Mouse (Mus musculus): Measurements from ENCODE around the gene Zfp607a. TPM values are rescaled to one million over a fixed set of nuclear protein-coding genes. Genes with fewer than 3 reads are reported as not detected.
"Not testable (repeated sequence)": the region's sequence is repeated elsewhere in the genome, so short reads cannot be mapped to it uniquely, and the experiment has no call there.

Gene Zfp607a
- polyA plus RNA-seq, 1 experiment from 2014 or later = 1.2 TPM

DNA sequence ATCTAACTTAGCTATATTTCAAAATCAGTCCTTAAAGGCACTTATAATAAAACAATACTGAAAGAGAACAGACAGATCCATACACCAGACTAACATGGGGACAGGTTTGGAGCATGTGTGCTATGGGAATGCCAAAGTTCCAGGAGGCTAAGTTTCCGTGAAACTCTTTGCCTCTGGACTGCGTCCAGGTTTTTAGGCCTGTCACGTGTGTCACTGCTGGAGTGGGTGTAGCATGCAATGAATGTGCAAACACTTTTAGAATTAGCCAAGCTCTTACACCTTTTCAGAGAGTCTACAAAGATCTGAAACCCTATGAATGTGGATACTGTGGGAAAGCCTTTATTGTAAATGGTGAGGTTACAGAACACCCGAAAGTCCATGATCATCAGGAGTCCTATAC is 24.4 kb downstream of the Zfp607a start:
- Histone ChIP-seq H3K27ac (no peak overlapping the region), H3K4me1 (no peaks in the 10 kb centered on the region), H3K27me3 (replicated peaks) (no peaks in the 10 kb centered on the region), H3K4me3 (no peak overlapping the region), H3K4me2 (no peak overlapping the region), H3K9ac (no peak overlapping the region), H3K9me3 (no peaks in the 10 kb centered on the region), H3K36me3 (replicated peaks) (no peaks in the 10 kb centered on the region; the same call in 1 of the 2 replicates)
- WGBS = 93% methylated on average over 4 of the region's 4 CpGs
- no peak for ATAC-seq (replicated peaks)

DNA sequence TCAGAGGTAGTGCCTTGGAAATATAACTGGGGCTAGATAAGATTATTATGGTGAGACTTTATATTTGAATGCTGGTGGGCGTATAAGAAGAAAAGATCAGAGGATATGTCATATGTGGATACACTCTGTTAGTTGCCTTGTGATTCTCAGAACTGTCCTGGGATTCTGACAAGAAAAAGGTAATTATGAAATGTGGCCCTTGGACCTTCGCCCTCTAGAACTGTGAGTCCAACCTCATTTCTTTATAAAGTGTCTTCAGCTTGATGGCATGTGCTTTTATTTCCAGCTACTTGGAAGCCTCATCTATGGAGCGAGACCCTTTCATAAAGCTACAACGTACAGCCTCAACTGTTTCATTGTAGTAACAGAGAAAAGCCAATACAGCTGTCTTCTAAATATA is 43.3 kb downstream of the Zfp607a start:
- Histone ChIP-seq H3K27ac (no peak overlapping the region), H3K9me3 (peaks cover 7% of the 10 kb centered on the region), H3K4me2 (no peak overlapping the region), H3K9ac (no peak overlapping the region), H3K36me3 (replicated peaks) (no peaks in the 10 kb centered on the region), H3K4me3 (no peak overlapping the region), H3K27me3 (replicated peaks) (no peaks in the 10 kb centered on the region), H3K4me1 (no peaks in the 10 kb centered on the region)
- ATAC-seq (replicated peaks) = no peak
- 92% methylated on average over 4 of the region's 4 CpGs for WGBS

DNA sequence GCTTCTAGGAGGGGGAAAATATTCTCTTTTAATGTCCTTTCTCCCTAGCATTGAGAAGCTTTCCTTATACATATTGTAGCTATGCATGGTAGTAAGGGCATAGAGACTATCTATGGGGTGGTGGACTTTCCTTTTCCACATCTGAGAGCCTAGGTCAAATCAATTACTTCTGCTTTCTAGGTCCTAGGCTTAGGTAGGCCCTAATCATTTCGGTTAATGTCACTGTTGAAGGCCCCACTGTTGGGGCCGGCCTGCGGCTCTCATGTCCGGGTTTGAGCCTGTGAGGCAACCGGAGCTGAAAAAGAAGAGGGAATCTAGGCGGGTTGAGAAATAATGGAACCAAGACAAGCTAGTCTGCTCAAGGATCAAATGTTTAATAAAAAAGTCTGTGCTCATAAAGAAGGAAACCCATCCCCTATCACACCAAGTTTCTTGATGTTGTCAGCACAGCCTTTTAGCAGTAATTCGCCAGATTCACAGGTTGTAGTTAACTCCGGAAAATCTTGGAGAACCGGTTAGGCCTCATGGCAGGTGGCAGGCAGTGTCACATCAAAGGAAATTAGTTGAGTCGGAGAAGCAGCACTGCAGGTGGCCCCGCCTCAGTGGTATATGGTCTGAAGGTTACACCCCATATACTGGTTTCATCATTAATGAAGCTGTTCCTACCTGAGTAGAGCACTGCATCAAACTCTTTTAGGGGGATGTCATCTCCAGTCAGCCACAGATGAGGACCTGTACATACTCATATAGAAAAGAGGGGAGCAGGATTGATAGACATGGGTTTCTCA is 47.9 kb downstream of the Zfp607a start:
- Histone ChIP-seq H3K9me3 (peaks cover 4% of the 10 kb centered on the region; the same call in 1 of the 2 replicates), H3K27me3 (replicated peaks) (no peaks in the 10 kb centered on the region), H3K4me1 (no peaks in the 10 kb centered on the region), H3K4me2 (no peak overlapping the region), H3K36me3 (replicated peaks) (peaks cover 13% of the 10 kb centered on the region), H3K4me3 (no peak overlapping the region), H3K9ac (no peak overlapping the region), H3K27ac (no peak overlapping the region)
- WGBS = 80% methylated on average over 11 of the region's 11 CpGs
- no peak for ATAC-seq (replicated peaks)

DNA sequence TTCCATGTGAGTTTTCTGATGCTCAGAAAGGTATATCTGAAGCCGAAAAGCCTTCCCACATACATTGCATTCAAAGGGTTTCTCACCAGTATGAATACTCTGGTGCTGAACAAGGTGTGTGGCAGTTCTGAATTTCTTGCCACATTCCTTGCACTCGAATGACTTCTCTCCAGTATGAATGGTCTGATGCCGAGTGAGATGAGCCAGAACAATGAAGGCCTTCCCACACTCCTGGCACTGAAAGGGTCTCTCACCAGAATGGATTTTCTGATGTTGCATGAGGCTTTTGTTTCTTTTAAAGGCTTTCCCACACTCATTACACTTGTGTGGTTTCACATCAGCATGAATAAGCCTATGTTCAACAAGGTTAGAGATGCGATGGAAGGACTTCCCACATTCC is 53.6 kb downstream of the Zfp607a start:
- peaks cover 45% of the 10 kb centered on the region for H3K36me3 ChIP-seq (replicated peaks)
- not testable (repeated sequence) for H3K4me2 ChIP-seq; H3K9me3 ChIP-seq; H3K4me1 ChIP-seq; H3K27me3 ChIP-seq (replicated peaks); ATAC-seq (replicated peaks); H3K9ac ChIP-seq; H3K27ac ChIP-seq; H3K4me3 ChIP-seq
- WGBS = 66% methylated on average over 4 of the region's 4 CpGs

DNA sequence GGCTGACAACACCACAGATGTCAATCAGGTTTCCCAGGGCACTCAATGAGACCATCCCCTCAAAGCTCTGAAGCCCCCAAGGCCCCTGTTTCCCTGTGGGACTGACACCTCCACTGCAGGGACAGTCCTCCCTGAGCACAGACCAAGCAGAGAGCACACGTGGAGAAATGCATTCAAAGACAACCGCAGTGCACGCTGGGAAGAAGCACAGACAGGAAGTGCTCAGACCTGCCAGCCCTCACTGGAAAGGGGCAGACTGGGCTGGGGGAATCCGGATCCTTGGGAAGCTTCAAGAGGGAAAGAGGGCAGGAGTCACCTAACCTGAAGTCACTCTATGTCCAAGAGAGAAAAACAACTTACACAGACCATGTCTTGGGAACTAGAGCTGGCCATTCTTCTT is 69.7 kb downstream of the Zfp607a start:
- not testable (repeated sequence) for H3K36me3 ChIP-seq (replicated peaks); H3K4me1 ChIP-seq; H3K9me3 ChIP-seq; H3K4me2 ChIP-seq; H3K27ac ChIP-seq; H3K27me3 ChIP-seq (replicated peaks); H3K9ac ChIP-seq; H3K4me3 ChIP-seq; ATAC-seq (replicated peaks)
- WGBS = 46% methylated on average over 4 of the region's 4 CpGs

DNA sequence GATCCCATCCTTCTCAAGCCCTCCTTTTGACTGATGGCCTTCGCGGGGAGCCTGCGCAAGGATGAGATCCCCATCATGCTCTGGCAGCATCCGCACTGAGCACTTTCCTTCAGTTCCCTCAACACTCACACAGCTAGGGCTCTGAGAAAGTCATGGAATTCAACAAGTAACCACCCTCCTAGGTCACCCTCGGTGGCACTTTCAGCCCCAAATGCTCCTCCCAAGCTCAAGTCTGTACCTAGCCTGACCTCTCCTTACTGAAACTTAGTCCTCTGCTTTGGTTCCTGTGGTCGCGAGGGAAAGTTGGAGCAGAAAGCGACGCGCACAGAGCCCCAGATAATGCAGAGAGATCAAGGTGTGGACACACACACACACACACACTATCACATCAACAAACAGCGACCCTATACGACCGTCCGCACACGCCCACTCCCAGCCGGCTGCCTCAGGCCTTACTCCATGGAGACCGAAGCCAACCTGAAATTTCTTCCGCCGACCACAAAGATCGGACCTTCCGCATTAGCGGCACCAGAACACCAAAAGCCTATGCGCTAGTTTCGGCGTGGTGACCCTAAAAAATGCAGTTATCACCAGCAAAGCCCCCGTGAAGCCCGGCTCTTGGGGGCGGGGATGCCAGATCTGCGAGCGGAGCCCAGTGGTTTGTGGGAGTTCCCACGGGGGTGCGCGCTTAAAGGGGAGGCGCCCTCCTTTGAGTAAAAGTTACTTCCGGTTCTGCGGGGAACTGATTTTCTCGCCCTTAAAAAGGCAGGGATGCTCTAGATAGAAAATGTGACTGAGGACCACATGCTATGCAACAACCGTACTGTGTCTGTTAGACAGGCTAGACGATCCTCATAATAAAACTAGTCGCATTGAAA is 71.7 kb downstream of the Zfp607a start, which contains the start of gene Zfp974:
Gene Zfp974, minus strand, starts transcription at position 643 of the 878 bp plus-strand sequence.
- Histone ChIP-seq H3K4me2 (peak within 1 kb of the TSS; percentile 69), H3K36me3 (replicated peaks) (peaks cover 3% of the 10 kb centered on the region; the same call in 1 of the 2 replicates), H3K27ac (peak within 1 kb of the TSS; percentile 67), H3K4me3 (peak within 1 kb of the TSS; percentile 67), H3K9ac (peak within 1 kb of the TSS; percentile 57), H3K9me3 (no peaks in the 10 kb centered on the region), H3K27me3 (replicated peaks) (no peaks in the 10 kb centered on the region), H3K4me1 (peaks cover 11% of the 10 kb centered on the region)
- ATAC-seq (replicated peaks) = peak; percentile 92
- 4% methylated on average over 40 of the region's 40 CpGs for WGBS

Other genes starting within 250 kb of the Zfp607a start
- 71.9 and 74.4 TPM in 2 replicates for gene Ttc9b, start 203.6 kb upstream of the Zfp607a start, polyA plus RNA-seq (2015; fragmentation: Nextera tagmentation; extraction: Ambion mirVana)
- gene Map3k10, start 182.9 kb upstream of the Zfp607a start, polyA plus RNA-seq (2015; fragmentation: Nextera tagmentation; extraction: Ambion mirVana) = 17.2 and 19.9 TPM in 2 replicates
- gene Zfp607b, start 168.2 kb upstream of the Zfp607a start, polyA plus RNA-seq (2015; fragmentation: Nextera tagmentation; extraction: Ambion mirVana) = 17.0 and 18.3 TPM in 2 replicates
- gene Zfp60, start 126.1 kb upstream of the Zfp607a start, polyA plus RNA-seq (2015; fragmentation: Nextera tagmentation; extraction: Ambion mirVana) = 125 and 128 TPM in 2 replicates
- gene Zfp626, start 50.3 kb upstream of the Zfp607a start, polyA plus RNA-seq (2015; fragmentation: Nextera tagmentation; extraction: Ambion mirVana) = 1.4 and 2.0 TPM in 2 replicates
- 11.5 and 12.0 TPM in 2 replicates for gene Zfp59, start 18.9 kb upstream of the Zfp607a start, polyA plus RNA-seq (2015; fragmentation: Nextera tagmentation; extraction: Ambion mirVana)
- 17.6 and 18.0 TPM in 2 replicates for gene Zfp974, start 71.9 kb downstream of the Zfp607a start, polyA plus RNA-seq (2015; fragmentation: Nextera tagmentation; extraction: Ambion mirVana)
- gene Zfp780b, start 121.6 kb downstream of the Zfp607a start, polyA plus RNA-seq (2015; fragmentation: Nextera tagmentation; extraction: Ambion mirVana) = 36.0 and 38.8 TPM in 2 replicates
- gene Zfp850, start 156.6 kb downstream of the Zfp607a start, polyA plus RNA-seq (2015; fragmentation: Nextera tagmentation; extraction: Ambion mirVana) = 6.0 and 7.7 TPM in 2 replicates
- 296 and 299 TPM in 2 replicates for gene Psmc4, start 192.6 kb downstream of the Zfp607a start, polyA plus RNA-seq (2015; fragmentation: Nextera tagmentation; extraction: Ambion mirVana)
- 0.51 and 0.66 TPM in 2 replicates for gene Fcgbp, start 213.7 kb downstream of the Zfp607a start, polyA plus RNA-seq (2015; fragmentation: Nextera tagmentation; extraction: Ambion mirVana)

Measured in midbrain, embryonic 15.5 days (tissue).